Mouse (Mus musculus) neural tube, embryonic 11.5 days (tissue): Measurements from ENCODE around the gene Arap1. TPM values are rescaled to one million over a fixed set of nuclear protein-coding genes. Genes with fewer than 3 reads are reported as not detected.

Experiments
- ATAC-seq: fragments of 200-750 bp; cut with Nextera tagmentation; 2 replicates; pipeline ENCODE4 v1.8.0; 2017; ENCODE audit warnings: moderate number of reproducible peaks, mild to moderate bottlenecking, moderate TSS enrichment, moderate library complexity; ENCODE audit not compliant: insufficient read depth, low FRiP score, low TSS enrichment
- DNase-seq: peaks from one replicate; pipeline ENCODE4 v3.0.0-alpha.2; 2015; ENCODE audit warnings: low spot score
- H3K27ac ChIP-seq: fragments of 300-500 bp; sonication (generic); 2 replicates; pipeline ENCODE4 v1.5.1; 2014; ENCODE audit warnings: low read depth, mild to moderate bottlenecking, low read length
- H3K27me3 ChIP-seq: fragments of 300-500 bp; sonication (generic); 2 replicates; pipeline ENCODE4 v1.6.1; 2014; ENCODE audit warnings: mild to moderate bottlenecking, low read length, mixed read lengths; ENCODE audit not compliant: control insufficient read depth, insufficient read depth
- H3K36me3 ChIP-seq: fragments of 300-500 bp; sonication (generic); 2 replicates; pipeline ENCODE4 v1.6.1; 2014; ENCODE audit warnings: mild to moderate bottlenecking, low read length, moderate library complexity, mixed read lengths; ENCODE audit not compliant: control insufficient read depth, insufficient read depth
- H3K4me1 ChIP-seq: fragments of 300-500 bp; sonication (generic); 2 replicates; pipeline ENCODE4 v1.6.1; 2014; ENCODE audit warnings: low read length, mixed read lengths; ENCODE audit not compliant: control insufficient read depth, insufficient read depth
- H3K4me2 ChIP-seq: fragments of 300-500 bp; sonication (generic); 2 replicates; pipeline ENCODE4 v1.6.1; 2014; ENCODE audit warnings: low read depth, mild to moderate bottlenecking, moderate library complexity
- H3K4me3 ChIP-seq: fragments of 300-500 bp; sonication (generic); 2 replicates; pipeline ENCODE4 v1.5.1; 2014; ENCODE audit warnings: low read depth, low read length
- H3K9ac ChIP-seq: fragments of 300-500 bp; sonication (generic); 2 replicates; pipeline ENCODE4 v1.6.1; 2014; ENCODE audit warnings: mild to moderate bottlenecking, low read length
- H3K9me3 ChIP-seq: fragments of 300-500 bp; sonication (generic); 2 replicates; pipeline ENCODE4 v1.6.1; 2016; ENCODE audit warnings: low read length; ENCODE audit not compliant: control insufficient read depth
- WGBS: fragments of 180-500 bp; shearing (Covaris S2); extraction: QIAGEN DNeasy Blood & Tissue Kit; methylation state at CpG from one replicate; pipeline ENCODE4 v1.1.7; 2014; 5-methylcytosine and 5-hydroxymethylcytosine counted together
- polyA plus RNA-seq: library from polyadenylated mRNA; unstranded; fragments of >200 nt; fragmentation: Nextera tagmentation; extraction: Ambion mirVana; gene quantifications from 2 replicates; pipeline ENCODE4 v1.2.1, GENCODE M21; 2014

Arap1 gene
- polyA plus RNA-seq, 1 experiment from 2014 or later = 11.2 TPM

DNA sequence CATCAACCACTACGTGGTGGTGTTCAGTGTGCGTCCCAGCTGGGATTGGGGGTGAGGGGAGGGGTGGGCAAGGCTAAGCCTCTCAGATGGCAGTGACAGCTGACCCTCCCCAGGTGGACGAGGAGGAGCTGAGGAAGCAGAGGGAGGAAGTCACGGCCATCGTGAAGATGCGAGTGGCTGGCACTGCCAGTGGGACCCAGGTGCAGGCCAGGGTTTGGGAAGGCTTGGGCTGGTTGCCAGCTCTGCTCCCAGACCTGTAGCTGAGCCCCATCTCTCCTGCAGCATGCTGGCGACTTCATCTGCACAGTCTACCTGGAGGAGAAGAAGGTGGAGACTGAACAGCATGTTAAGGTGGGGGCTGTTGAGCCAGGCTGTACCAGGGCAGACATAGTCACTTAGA lies 53.6 kb downstream of the Arap1 start:
- H3K9me3 ChIP-seq = no peaks in the 10 kb centered on the region
- no peak for DNase-seq
- no peak overlapping the region for H3K9ac ChIP-seq
- no peak overlapping the region for H3K4me3 ChIP-seq
- 84% methylated on average over 7 of the region's 7 CpGs for WGBS
- no peaks in the 10 kb centered on the region for H3K36me3 ChIP-seq
- no peak for ATAC-seq
- H3K4me1 ChIP-seq = no peaks in the 10 kb centered on the region
- no peaks in the 10 kb centered on the region for H3K27me3 ChIP-seq
- H3K4me2 ChIP-seq = no peak overlapping the region
- no peak overlapping the region for H3K27ac ChIP-seq

GRCm38 (mm10) chr7:101403831-101404230 lies 56.0 kb downstream of the Arap1 start:
- Histone ChIP-seq H3K4me3 (no peak overlapping the region), H3K4me1 (no peaks in the 10 kb centered on the region), H3K9me3 (no peaks in the 10 kb centered on the region), H3K36me3 (no peaks in the 10 kb centered on the region), H3K4me2 (no peak overlapping the region), H3K27me3 (no peaks in the 10 kb centered on the region), H3K9ac (no peak overlapping the region), H3K27ac (no peak overlapping the region)
- DNase-seq (no peak), ATAC-seq (no peak)
- WGBS = 91% methylated on average over 5 of the region's 5 CpGs

- H3K4me1 ChIP-seq = peaks cover 6% of the 10 kb centered on the region; the same call in 1 of the 2 replicates
- H3K4me3 ChIP-seq = no peak within 1 kb of the TSS
- 78% methylated on average over 11 of the region's 11 CpGs for WGBS
- no peak within 1 kb of the TSS for H3K4me2 ChIP-seq
- no peak within 1 kb of the TSS for H3K9ac ChIP-seq
- no peaks in the 10 kb centered on the region for H3K9me3 ChIP-seq
- DNase-seq = no peak
- H3K27me3 ChIP-seq = no peaks in the 10 kb centered on the region
- H3K27ac ChIP-seq = no peak within 1 kb of the TSS
- ATAC-seq = no peak
- no peaks in the 10 kb centered on the region for H3K36me3 ChIP-seq
Observed at GRCm38 (mm10) chr7:101410267-101410936, 62.5 kb downstream of the Arap1 start, which contains the start of gene Gm45837. Gene Gm45837, plus strand, starts transcription at chr7:101410886.

- no peak overlapping the region for H3K4me3 ChIP-seq
- ATAC-seq (peak; percentile 36; the same call in 1 of the 2 replicates), DNase-seq (peak; percentile 88)
- H3K4me1 ChIP-seq = peaks cover 9% of the 10 kb centered on the region; the same call in 1 of the 2 replicates
- no peak overlapping the region for H3K27ac ChIP-seq
- no peak overlapping the region for H3K4me2 ChIP-seq
- H3K36me3 ChIP-seq = no peaks in the 10 kb centered on the region
- H3K9ac ChIP-seq = no peak overlapping the region
- no peaks in the 10 kb centered on the region for H3K27me3 ChIP-seq
- H3K9me3 ChIP-seq = no peaks in the 10 kb centered on the region
Observed at GRCm38 (mm10) chr7:101412796-101413195, 64.9 kb downstream of the Arap1 start.

DNA sequence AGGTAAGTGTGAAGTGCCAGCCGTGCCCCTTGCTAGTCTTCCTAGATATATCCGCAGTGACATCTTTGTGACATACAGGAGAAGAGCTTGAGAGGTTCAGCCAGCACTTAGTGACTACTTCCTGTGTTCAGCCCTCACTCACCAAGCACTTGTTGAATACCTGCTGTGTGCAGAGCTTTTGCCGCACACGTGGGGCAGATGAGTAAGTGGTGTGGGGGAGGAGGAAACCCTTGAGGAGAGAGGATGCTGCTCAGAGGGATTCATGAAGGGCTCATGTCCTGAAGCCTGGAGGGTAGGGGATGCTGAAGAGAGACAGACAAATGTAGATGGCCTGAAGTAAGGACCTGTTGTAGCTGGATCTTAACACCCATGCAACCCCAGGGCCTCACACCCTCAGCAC lies 66.3 kb downstream of the Arap1 start:
- 41% methylated on average over 4 of the region's 4 CpGs for WGBS
- H3K27me3 ChIP-seq = peaks cover 2% of the 10 kb centered on the region; the same call in 1 of the 2 replicates

DNA sequence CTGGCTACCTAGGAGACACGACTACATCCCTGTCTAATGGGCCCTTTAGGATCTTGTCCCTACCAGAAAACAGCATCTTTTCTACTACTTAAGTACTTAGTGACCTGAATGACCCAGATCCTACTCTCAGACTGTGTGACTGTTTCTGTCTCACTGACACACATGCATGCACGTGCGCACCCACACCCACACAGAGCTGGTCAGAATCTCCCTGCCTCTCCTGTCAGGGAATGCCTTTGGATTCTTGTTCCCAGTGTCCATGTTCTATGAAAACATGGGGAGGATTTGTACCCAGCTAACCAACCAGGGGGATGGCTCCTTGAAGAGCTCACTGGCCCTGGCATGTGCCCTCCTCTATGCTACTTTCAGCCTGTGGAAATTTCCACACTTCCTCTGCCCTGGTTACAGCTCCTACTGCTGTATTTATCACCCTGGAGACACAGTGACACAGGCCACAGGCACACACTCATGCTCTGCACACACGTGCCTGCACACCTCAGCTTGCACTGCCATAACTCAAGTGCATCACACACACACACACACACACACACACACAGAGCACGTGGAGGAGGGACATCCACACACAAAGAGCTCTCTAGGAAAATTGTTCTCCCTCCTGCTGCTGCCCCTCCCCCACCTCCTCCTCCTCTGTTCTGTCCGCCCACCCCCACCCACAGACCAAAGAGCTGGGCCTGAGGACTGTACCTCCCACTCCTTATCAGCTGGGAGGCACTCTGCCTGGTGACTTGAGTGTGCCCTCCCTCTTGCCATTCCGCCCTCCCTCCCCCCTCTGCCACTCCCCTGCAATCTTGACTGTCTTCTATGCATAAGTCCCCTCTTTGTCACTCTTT lies 67.0 kb downstream of the Arap1 start:
- Histone ChIP-seq H3K27me3 (peaks cover 2% of the 10 kb centered on the region; the same call in 1 of the 2 replicates), H3K9ac (0 out of 2 replicates have a peak overlapping the region, but pooled peaks have one; percentile 1), H3K4me3 (no peak overlapping the region), H3K9me3 (no peaks in the 10 kb centered on the region), H3K4me2 (no peak overlapping the region), H3K4me1 (peaks cover 9% of the 10 kb centered on the region; the same call in 1 of the 2 replicates), H3K27ac (no peak overlapping the region), H3K36me3 (no peaks in the 10 kb centered on the region)
- peak; percentile 45 for DNase-seq
- WGBS = 40% methylated on average over 7 of the region's 7 CpGs
- peak; percentile 53; the same call in 1 of the 2 replicates for ATAC-seq

More for the DNA sequence above, 66.3 kb downstream of the Arap1 start:
- H3K9me3 ChIP-seq = no peaks in the 10 kb centered on the region
- H3K4me1 ChIP-seq = peaks cover 9% of the 10 kb centered on the region; the same call in 1 of the 2 replicates
- no peak overlapping the region for H3K9ac ChIP-seq
- H3K4me3 ChIP-seq = no peak overlapping the region
- no peak for ATAC-seq
- H3K4me2 ChIP-seq = no peak overlapping the region
- no peak for DNase-seq
- H3K27ac ChIP-seq = no peak overlapping the region
- H3K36me3 ChIP-seq = no peaks in the 10 kb centered on the region

GRCm38 (mm10) chr7:101415512-101416100 lies 67.7 kb downstream of the Arap1 start:
- DNase-seq = no peak
- WGBS = 36% methylated on average over 8 of the region's 8 CpGs
- H3K4me2 ChIP-seq = no peak overlapping the region
- H3K27ac ChIP-seq = no peak overlapping the region
- no peaks in the 10 kb centered on the region for H3K9me3 ChIP-seq
- peaks cover 2% of the 10 kb centered on the region; the same call in 1 of the 2 replicates for H3K27me3 ChIP-seq
- no peak overlapping the region for H3K9ac ChIP-seq
- H3K4me3 ChIP-seq = no peak overlapping the region
- no peak for ATAC-seq
- no peaks in the 10 kb centered on the region for H3K36me3 ChIP-seq
- peaks cover 9% of the 10 kb centered on the region; the same call in 1 of the 2 replicates for H3K4me1 ChIP-seq

DNA sequence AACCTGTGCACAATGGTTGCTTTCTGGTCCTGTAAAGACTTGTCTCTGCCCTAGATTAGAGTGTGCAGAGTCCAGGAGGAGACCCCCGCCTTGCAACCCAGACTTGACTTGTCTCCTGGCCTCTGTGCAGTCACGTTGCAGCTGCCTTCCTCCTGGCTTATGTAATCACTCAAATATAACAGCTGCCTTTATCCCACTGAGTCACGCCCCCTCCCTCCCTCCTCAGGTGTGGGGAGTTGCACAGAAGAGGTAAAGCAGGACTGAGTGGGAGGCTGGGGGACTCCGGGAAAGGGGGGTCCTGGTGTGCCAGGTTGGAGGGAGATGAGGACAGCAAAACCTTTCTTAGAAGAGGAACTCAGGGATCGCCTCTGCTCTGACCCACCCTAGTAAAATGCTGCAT lies 68.5 kb downstream of the Arap1 start:
- WGBS = 62% methylated on average over 5 of the region's 5 CpGs

More for the DNA sequence above, 68.5 kb downstream of the Arap1 start:
- Histone ChIP-seq H3K9ac (no peak overlapping the region), H3K9me3 (no peaks in the 10 kb centered on the region), H3K4me3 (no peak overlapping the region), H3K27ac (no peak overlapping the region), H3K36me3 (no peaks in the 10 kb centered on the region), H3K4me2 (no peak overlapping the region), H3K4me1 (peaks cover 9% of the 10 kb centered on the region; the same call in 1 of the 2 replicates), H3K27me3 (peaks cover 2% of the 10 kb centered on the region; the same call in 1 of the 2 replicates)
- DNase-seq (no peak), ATAC-seq (no peak)
